Mouse (Mus musculus): ENCODE measurements around the gene Bloc1s4.
A peak's percentile ranks its signal among the peaks of the same experiment; 100 is the strongest.

Gene Bloc1s4

DNA sequence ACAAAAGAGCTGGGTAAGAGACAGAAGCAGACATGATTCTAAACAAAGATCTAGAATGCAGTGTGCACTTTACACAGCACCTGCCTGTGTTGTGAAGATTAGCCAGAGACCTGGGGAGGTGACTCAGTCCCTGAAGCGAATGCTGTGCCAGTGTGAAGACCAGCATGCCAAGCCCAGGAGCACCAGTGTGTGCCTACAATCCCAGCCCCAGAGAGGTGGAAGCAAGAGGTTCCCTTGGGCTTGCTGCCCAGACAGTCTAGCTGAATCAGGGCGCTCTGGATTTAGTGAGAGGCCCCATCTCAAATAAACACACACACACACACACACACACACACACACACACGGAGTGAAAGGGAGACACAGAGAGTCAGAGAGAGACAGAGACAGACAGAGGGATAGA lies 30.6 kb downstream of the Bloc1s4 start:
- DNase-seq (ENCODE audit: low spot score), result peak; percentile 36

DNA sequence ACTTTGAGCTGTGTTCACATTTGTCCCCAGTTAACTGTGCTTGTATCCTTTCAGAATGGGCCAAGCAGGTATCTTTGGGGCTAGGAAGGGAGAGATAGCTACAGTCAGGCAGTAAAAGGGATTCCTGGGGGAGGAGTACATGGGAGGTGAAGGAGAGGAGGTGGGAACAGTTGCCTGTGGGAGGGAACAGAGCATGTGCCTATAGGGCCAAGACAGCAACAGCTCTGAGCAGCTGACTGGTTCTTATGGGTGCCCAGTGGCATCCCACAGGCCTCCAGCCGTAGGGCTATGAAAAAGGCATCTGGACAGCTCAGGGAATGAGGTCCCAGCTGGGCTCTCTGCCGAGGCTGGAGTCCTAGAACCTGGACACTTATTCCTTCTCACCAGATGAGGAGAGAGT lies 31.6 kb downstream of the Bloc1s4 start:
- DNase-seq (ENCODE audit: low spot score), result peak; percentile 37

DNA sequence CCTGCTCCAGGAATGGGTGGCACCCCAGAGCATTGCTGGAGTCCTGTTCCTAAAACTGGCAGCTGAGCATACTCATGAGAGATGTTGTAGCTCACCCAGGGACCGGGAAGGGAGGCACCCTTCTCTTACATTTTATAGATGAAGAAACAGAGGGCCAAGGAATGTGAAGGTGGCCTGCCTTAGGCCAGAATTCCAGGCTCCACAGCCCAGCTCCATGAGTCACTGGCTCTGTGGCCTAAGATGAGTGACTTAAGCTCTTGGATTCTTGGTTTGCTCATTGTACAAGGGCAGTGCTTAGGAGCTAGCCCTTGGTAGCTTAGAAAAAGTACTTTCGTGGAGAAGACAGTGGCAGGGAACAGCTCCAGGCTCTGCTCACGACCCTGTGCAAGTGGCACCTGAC lies 33.6 kb downstream of the Bloc1s4 start:
- DNase-seq (ENCODE audit: low spot score), result no peak

DNA sequence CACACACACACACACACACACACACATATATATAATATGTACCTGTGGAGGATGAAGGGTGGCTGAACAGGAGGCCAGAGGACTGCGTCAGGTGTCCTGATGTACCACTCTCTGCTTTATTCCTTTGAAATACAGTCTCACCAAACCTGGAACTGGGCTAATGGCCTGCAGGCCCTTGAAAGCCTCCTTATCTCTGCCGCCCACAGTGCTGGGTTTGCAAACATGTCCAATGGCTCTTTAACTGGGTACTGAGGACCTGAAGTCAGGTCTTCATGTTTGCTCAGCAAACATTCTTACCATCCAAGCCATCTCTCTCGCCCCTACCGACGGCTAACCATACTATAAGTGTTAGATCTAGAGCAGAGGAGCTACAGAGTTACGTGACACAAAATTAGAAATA lies 34.8 kb downstream of the Bloc1s4 start:
- peak; percentile 37 for DNase-seq (ENCODE audit: low spot score)

- DNase-seq (ENCODE audit: low spot score), result peak; percentile 88
These were observed 35.6 kb downstream of the Bloc1s4 start for GRCm38 (mm10) chr5:36712553-36713534.

DNA sequence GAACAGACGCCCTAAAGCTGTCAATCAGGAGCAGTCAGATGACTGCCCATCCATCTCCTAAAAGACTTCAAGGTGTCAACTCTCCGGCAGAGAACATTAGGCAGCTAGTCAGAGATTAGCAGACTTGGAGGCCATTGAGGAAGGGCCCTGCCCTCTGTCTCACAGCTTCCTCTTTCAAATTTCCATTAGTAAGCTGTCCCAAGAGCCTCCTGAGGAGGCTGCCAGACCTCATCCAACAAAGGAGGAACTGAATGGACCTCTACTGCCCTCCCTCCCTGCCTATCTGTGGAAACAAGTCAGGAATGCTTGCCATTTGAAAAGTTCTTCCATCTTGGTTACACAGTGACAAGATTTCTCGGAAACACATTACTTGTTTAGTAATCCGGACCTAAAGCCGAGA lies 36.6 kb downstream of the Bloc1s4 start:
- no peak for DNase-seq (ENCODE audit: low spot score)

DNA sequence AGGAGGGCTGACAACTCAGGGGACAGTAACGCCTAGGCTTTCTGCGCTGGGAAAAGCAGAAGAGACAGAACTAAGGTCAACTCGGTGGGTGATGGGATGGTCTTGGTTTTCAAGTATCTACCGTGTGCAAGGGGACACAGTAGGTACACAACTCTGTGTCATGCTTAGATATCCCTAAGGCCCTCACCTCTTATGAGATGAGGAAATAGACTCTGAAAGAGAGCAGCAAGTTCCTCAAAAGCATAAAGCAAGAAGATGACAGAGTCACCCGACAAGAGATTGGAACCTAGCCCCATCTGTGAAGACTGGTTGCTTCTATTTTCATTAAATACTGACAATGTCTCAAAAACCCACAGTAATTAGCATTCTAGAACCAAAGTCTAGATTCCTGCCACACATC lies 42.7 kb downstream of the Bloc1s4 start:
- no peak for DNase-seq (ENCODE audit: low spot score)

DNA sequence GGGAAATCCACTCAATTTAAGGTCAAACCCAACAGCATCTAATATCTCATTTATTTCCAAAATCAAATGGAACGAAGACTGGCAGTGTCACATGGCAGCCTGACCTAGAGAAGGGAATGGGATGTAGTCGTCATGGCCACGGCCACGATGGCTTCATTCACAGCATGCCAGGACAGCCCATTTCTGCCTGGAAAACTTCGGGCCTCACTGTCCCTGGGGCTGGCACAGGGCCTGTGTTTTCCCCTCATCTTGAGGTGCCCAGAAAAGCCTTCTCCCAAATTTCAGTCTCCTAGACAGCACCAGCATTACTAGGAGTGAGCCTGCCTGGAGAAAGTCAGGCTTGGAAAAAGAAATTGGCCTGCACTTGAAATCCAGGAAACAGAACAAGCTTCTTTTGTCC lies 43.1 kb downstream of the Bloc1s4 start:
- no peak for DNase-seq (ENCODE audit: low spot score)

DNA sequence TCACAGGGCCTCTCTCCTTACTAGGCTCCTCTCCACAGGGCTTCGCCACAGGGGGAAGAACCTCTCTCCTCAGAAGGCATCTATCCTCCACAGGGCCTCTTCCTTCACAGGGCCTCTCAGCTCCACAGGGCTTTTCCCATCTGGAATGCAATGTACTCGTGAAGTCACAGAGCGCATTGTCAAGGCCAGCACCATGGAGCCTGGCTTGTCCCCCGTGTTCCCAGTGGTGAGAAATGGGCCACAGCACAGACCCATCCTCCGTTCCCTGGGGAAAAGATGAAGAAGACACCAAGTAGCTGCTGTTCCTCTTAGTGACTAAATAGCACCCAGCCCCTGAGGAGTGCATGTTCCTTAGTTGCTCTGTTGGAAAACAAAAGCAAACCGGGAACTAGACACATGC lies 43.8 kb downstream of the Bloc1s4 start:
- no peak for DNase-seq (ENCODE audit: low spot score)

DNA sequence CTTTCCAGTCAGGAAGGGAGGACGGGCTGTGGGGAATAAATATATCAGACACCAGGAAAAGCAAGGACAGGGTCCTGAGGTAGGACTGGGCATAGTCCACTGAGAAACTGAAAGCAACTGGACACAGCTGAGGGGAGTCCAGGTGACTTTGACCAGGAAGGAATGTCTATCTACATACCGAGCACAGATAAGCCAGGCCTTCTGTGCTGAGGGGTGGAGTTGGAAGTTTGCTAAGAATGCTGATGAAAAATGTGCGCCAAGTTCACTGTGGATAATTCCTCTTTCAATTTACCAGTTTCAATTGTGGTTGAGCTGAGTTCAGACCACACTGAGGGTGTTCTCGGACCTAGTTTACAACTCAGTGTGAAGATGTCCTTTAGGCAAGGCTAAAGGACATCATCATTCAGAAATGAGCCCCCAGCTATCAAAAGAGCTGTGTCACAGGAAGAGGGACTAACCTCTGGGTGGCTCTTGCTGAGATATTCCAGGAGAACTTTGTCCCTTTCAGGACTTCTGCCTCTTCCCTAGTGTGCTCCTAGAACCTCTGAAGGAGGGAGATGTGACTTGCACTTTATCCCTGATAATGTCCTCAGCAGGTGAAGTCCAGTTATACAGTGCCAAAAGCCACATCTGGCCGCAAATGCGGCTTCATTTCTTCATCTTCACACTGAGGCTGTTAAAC lies 47.4 kb downstream of the Bloc1s4 start:
- DNase-seq (ENCODE audit: low spot score), result peak; percentile 46

- peak; percentile 41 for DNase-seq (ENCODE audit: low spot score)
These were observed 49.8 kb downstream of the Bloc1s4 start for GRCm38 (mm10) chr5:36698689-36699088.

DNA sequence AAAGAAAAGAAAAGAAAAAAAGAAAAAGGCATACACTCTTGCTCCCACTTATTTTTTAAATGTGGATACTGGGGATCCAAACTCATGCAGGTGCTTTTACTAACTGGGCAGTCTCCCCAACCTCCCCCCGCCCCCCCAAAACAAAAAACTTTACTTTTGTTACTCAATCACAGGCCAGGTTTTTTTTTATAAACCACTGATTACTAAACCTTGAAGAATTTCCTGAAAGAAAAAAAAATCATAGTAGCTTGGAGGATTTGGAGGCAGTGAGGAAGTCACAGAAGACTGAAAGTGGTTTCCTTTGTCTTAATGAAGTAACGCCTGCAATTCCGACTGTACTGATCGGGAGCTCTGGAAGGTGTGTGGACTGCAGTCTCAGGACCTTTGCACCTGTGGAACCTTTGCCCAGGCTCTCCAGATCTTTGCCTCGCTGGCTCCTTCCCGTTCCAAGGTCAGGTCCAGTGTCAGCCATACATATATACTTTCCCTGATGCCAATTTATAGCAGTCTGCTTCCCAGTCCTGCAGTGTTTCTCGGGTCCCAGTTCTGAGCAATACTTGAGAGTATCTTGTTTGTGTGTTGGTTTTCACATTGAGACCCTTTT lies 50.3 kb downstream of the Bloc1s4 start:
- peak; percentile 33 for DNase-seq (ENCODE audit: low spot score)
